In genomic region chr5:129169090-129169489, GRCm38 (mm10) we compare ENCODE assay signal across 16 mouse cellular contexts.
DNase-seq lines count a peak whose midpoint lies in the region; ATAC-seq and TF ChIP-seq lines count a peak whose summit lies in the region.
"Had no signal": no experiment of that assay in that cellular context is flagged by ENCODE, and none has a peak within 500 bp of the region (broad histone marks: within the 10 kb centered on the region; RNA-seq: fewer than 3 reads in every experiment).

No protein-coding gene starts in this region.

- H3K9ac ChIP-seq in heart, embryonic 13.5 days, result no peak overlapping the region
- no peak overlapping the region for H3K9ac ChIP-seq in kidney, postnatal 0 days (ENCODE audit: low read depth, low read length)
- H3K9ac ChIP-seq in ES-Bruce4 (ENCODE audit: low read depth, poor library complexity, severe bottlenecking), result no peak overlapping the region
- no peak overlapping the region for H3K9ac ChIP-seq in limb, embryonic 11.5 days (ENCODE audit: low read length)
- H3K9ac ChIP-seq: embryonic facial prominence, embryonic 15.5 days; hindbrain, embryonic 15.5 days; limb, embryonic 12.5 days; liver, embryonic 14.5 days had no signal

- H3K27ac ChIP-seq in heart, embryonic 13.5 days (replicated peaks), result peak overlapping the region; percentile 28; the same call in 1 of the 2 replicates
- no peak overlapping the region for H3K27ac ChIP-seq in kidney, postnatal 0 days
- H3K27ac ChIP-seq in ES-Bruce4 (ENCODE audit: insufficient read depth, low read length), result peak overlapping the region; percentile 35; the same call in 1 of the 2 replicates
- H3K27ac ChIP-seq in limb, embryonic 11.5 days (replicated peaks; ENCODE audit: low read depth, low read length), result 0 out of 2 replicates have a peak overlapping the region, but pooled peaks have one; percentile 21
- H3K27ac ChIP-seq: embryonic facial prominence, embryonic 15.5 days; hindbrain, embryonic 15.5 days; limb, embryonic 12.5 days; liver, embryonic 14.5 days; stomach, postnatal 0 days had no signal

- no peak overlapping the region for H3K4me2 ChIP-seq in heart, embryonic 13.5 days
- no peak overlapping the region for H3K4me2 ChIP-seq in kidney, postnatal 0 days (ENCODE audit: low read length)
- no peak overlapping the region for H3K4me2 ChIP-seq in limb, embryonic 11.5 days (ENCODE audit: low read depth, severe bottlenecking)
- H3K4me2 ChIP-seq: embryonic facial prominence, embryonic 15.5 days; hindbrain, embryonic 15.5 days; limb, embryonic 12.5 days had no signal

- no peak for DNase-seq in heart, adult 11 months
- DNase-seq in kidney, postnatal 0 days (ENCODE audit: low spot score), result peak; percentile 54
- DNase-seq in kidney, adult 11 months, result no peak
- DNase-seq in limb, embryonic 11.5 days (ENCODE audit: low spot score), result no peak
- DNase-seq in cerebellum, adult 9-11 months, result no peak
- DNase-seq: adrenal gland, adult 2 months; cerebellum, adult 2 months; gastrocnemius, postnatal 36 days had no signal

- no peak for ATAC-seq in heart, embryonic 13.5 days (ENCODE audit: extremely low read depth, insufficient number of reproducible peaks, low FRiP score, low TSS enrichment)
- ATAC-seq in kidney, postnatal 0 days (replicated peaks; ENCODE audit: low FRiP score, low read depth), result no peak; the same call in 1 of the 2 replicates
- no peak for ATAC-seq in limb, embryonic 11.5 days (ENCODE audit: insufficient number of reproducible peaks, low FRiP score, low TSS enrichment, low read depth)
- ATAC-seq: intestine, embryonic 16.5 days had no signal

- no peak overlapping the region for H3K4me3 ChIP-seq in heart, embryonic 13.5 days
- H3K4me3 ChIP-seq in kidney, postnatal 0 days (replicated peaks; ENCODE audit: low read depth, low read length), result no peak overlapping the region
- no peak overlapping the region for H3K4me3 ChIP-seq in ES-Bruce4 (ENCODE audit: low read depth, low read length)
- no peak overlapping the region for H3K4me3 ChIP-seq in limb, embryonic 11.5 days (ENCODE audit: low read depth, low read length)
- H3K4me3 ChIP-seq: embryonic facial prominence, embryonic 15.5 days; hindbrain, embryonic 15.5 days; limb, embryonic 12.5 days had no signal

- 49% methylated on average over 5 of the region's 5 CpGs for WGBS in heart, embryonic 13.5 days
- WGBS in kidney, postnatal 0 days, result 18% methylated on average over 5 of the region's 5 CpGs
- 55% methylated on average over 5 of the region's 5 CpGs for WGBS in limb, embryonic 11.5 days

- TF ChIP-seq POLR2A in ES-Bruce4 (IDR thresholded peaks at IDR 0.05; ENCODE audit: insufficient read depth, low read length), result no peak

- no peak for TF ChIP-seq CTCF in kidney, postnatal 0 days (IDR thresholded peaks at IDR 0.05; ENCODE audit: low read depth)
- no peak for TF ChIP-seq CTCF in ES-Bruce4 (IDR thresholded peaks at IDR 0.05; ENCODE audit: low read depth, low read length)

- no peaks in the 10 kb centered on the region for H3K9me3 ChIP-seq in heart, embryonic 13.5 days
- H3K9me3 ChIP-seq in kidney, postnatal 0 days (replicated peaks; ENCODE audit: low read length), result no peaks in the 10 kb centered on the region
- H3K9me3 ChIP-seq in ES-Bruce4 (replicated peaks; ENCODE audit: control insufficient read depth, insufficient read depth, low read length, poor library complexity, severe bottlenecking), result no peaks in the 10 kb centered on the region
- no peaks in the 10 kb centered on the region for H3K9me3 ChIP-seq in limb, embryonic 11.5 days (ENCODE audit: control insufficient read depth, low read length)
- H3K9me3 ChIP-seq: embryonic facial prominence, embryonic 15.5 days; hindbrain, embryonic 15.5 days; limb, embryonic 12.5 days had no signal

- peaks cover 29% of the 10 kb centered on the region for H3K4me1 ChIP-seq in heart, embryonic 13.5 days
- peaks cover 22% of the 10 kb centered on the region for H3K4me1 ChIP-seq in kidney, postnatal 0 days (replicated peaks; ENCODE audit: insufficient read depth, low read length)
- peaks cover 5% of the 10 kb centered on the region for H3K4me1 ChIP-seq in ES-Bruce4 (ENCODE audit: control insufficient read depth, insufficient read depth, low read length)
- H3K4me1 ChIP-seq in limb, embryonic 11.5 days (ENCODE audit: control insufficient read depth, insufficient read depth, low read length), result peaks cover 9% of the 10 kb centered on the region

- H3K36me3 ChIP-seq in heart, embryonic 13.5 days, result no peaks in the 10 kb centered on the region
- H3K36me3 ChIP-seq in kidney, postnatal 0 days (ENCODE audit: insufficient read depth, low read length), result no peaks in the 10 kb centered on the region
- no peaks in the 10 kb centered on the region for H3K36me3 ChIP-seq in ES-Bruce4 (ENCODE audit: control insufficient read depth, insufficient read depth, low read length, poor library complexity, severe bottlenecking)
- H3K36me3 ChIP-seq in limb, embryonic 11.5 days (ENCODE audit: control insufficient read depth, insufficient read depth, low read length), result no peaks in the 10 kb centered on the region
- H3K36me3 ChIP-seq: embryonic facial prominence, embryonic 15.5 days; hindbrain, embryonic 15.5 days; limb, embryonic 12.5 days had no signal

- H3K27me3 ChIP-seq in heart, embryonic 13.5 days (replicated peaks), result no peaks in the 10 kb centered on the region
- H3K27me3 ChIP-seq in kidney, postnatal 0 days (ENCODE audit: insufficient read depth, low read length), result no peaks in the 10 kb centered on the region
- no peaks in the 10 kb centered on the region for H3K27me3 ChIP-seq in ES-Bruce4 (ENCODE audit: control insufficient read depth, insufficient read depth, low read length, poor library complexity, severe bottlenecking)
- no peaks in the 10 kb centered on the region for H3K27me3 ChIP-seq in limb, embryonic 11.5 days (ENCODE audit: control insufficient read depth, insufficient read depth, low read length)
- H3K27me3 ChIP-seq: embryonic facial prominence, embryonic 15.5 days; hindbrain, embryonic 15.5 days had no signal

- no peak for TF ChIP-seq EP300 in ES-Bruce4 (IDR thresholded peaks at IDR 0.05; ENCODE audit: insufficient read depth, low read depth, low read length)
